Mouse (Mus musculus) liver, postnatal 0 days (tissue): ENCODE measurements around the gene Pin4.

Experiments used
- CTCF ChIP-seq: sonication (generic); IDR thresholded peaks from 2 replicates; pipeline ENCODE4 v1.5.1; 2016; ENCODE audit warnings: antibody characterized with exemption, low read depth
- EP300 ChIP-seq: IDR thresholded peaks from 2 replicates; pipeline ENCODE4 v1.6.1; 2016; ENCODE audit warnings: antibody characterized with exemption, low read depth, mild to moderate bottlenecking

- TF ChIP-seq CTCF, result no peak
- TF ChIP-seq EP300, result no peak
Observed at GRCm38 (mm10) chrX:102166986-102167385, 47.7 kb downstream of the Pin4 start.
